Mouse (Mus musculus): ENCODE measurements around the gene Met.

DNA sequence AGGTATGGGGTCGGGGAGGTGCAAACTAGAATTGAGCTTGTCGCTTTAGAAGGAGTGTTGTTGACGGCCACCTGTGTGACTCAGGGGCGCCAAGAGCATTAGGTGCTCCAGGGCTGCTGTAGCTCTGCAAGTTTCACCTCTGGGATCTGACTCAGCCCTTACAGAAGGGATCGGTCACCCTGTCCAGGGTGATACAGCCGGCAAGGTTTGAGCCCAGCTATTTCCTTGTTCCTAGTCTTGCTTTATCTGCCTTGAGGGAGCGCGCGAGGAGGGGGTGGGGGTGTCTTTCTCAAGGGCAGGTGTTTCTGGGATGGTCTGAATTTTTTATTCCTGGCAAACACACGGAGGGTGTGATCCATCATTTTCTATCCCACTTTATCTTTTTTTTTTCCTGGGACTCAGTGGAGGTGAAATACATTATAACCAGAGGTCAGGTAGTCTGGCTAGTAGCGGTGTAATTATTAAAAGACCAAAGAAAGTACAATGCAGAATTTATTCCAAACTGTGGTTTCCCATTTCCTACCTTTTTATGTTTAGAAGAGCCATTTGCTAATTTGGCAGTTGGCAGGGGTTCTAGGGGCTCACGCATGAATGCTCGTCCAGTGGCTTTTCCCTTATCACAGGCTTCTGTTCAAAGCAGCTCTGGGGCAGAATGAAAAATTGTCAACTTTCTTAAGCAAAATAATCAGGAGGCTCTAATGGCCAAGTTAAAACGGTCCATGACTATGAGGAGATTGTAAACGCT lies 853 bp downstream of the Met start:
- no peak for TF ChIP-seq POLR2A (IDR thresholded peaks at IDR 0.05; ENCODE audit: low read depth, low read length)
- TF ChIP-seq CTCF (IDR thresholded peaks at IDR 0.05; ENCODE audit: extremely low read depth, insufficient read depth, insufficient read length, insufficient replicate concordance) = no peak
